Mouse (Mus musculus) liver, embryonic 14.5 days (tissue): ENCODE data around the gene Rtn4ip1.

ENCODE experiments used
- CTCF ChIP-seq: IDR thresholded peaks from 2 replicates; pipeline ENCODE4 v1.5.1; 2016; ENCODE audit warnings: antibody characterized with exemption, low read depth, control low read depth
- EP300 ChIP-seq: IDR thresholded peaks from 2 replicates; pipeline ENCODE4 v1.6.1; 2016; ENCODE audit warnings: antibody characterized with exemption, low read depth

GRCm38 (mm10) chr10:43982470-43982869 is 80.9 kb downstream of the Rtn4ip1 start:
- TF ChIP-seq CTCF (no peak), EP300 (no peak)
